Mouse (Mus musculus) small intestine, adult 2 months (tissue): Measurements from ENCODE around the gene Hnf4a. TPM values are rescaled to one million over a fixed set of nuclear protein-coding genes. Genes with fewer than 3 reads are reported as not detected.
A peak's percentile ranks its signal among the peaks of the same experiment; 100 is the strongest.

ENCODE experiments used
- H3K27ac ChIP-seq: fragments of 200-500 bp; 2 replicates; pipeline ENCODE4 v1.5.1; 2012; ENCODE audit warnings: low read depth, low read length, control low read depth, inconsistent platforms; ENCODE audit not compliant: insufficient read depth
- H3K27me3 ChIP-seq: fragments of 200-500 bp; 2 replicates; pipeline ENCODE4 v1.6.1; 2012; ENCODE audit warnings: mild to moderate bottlenecking, moderate library complexity, low read length, inconsistent platforms; ENCODE audit not compliant: control insufficient read depth, insufficient read depth
- H3K36me3 ChIP-seq: fragments of 200-500 bp; 2 replicates; pipeline ENCODE4 v1.6.1; 2012; ENCODE audit warnings: mild to moderate bottlenecking, low read length, control low read depth, inconsistent platforms; ENCODE audit not compliant: control insufficient read depth, insufficient read depth
- H3K4me1 ChIP-seq: fragments of 200-500 bp; 2 replicates; pipeline ENCODE4 v1.6.1; 2012; ENCODE audit warnings: low read length, inconsistent platforms, mixed read lengths; ENCODE audit not compliant: control insufficient read depth, insufficient read depth, insufficient read length
- H3K4me3 ChIP-seq: fragments of 200-500 bp; 2 replicates; pipeline ENCODE4 v1.5.1; 2012; ENCODE audit warnings: low read depth, mild to moderate bottlenecking, control low read depth, inconsistent platforms, low read length, moderate library complexity
- CTCF ChIP-seq: fragments of 200-500 bp; IDR thresholded peaks from 2 replicates; pipeline ENCODE4 v1.5.1; 2012; ENCODE audit warnings: low read depth, mild to moderate bottlenecking, control low read depth, inconsistent platforms, low read length, moderate library complexity, mixed read lengths; ENCODE audit not compliant: insufficient replicate concordance, insufficient read length; ENCODE audit errors: extremely low read depth
- POLR2A ChIP-seq: fragments of 200-500 bp; IDR thresholded peaks from 2 replicates; pipeline ENCODE4 v1.6.1; 2012; ENCODE audit warnings: low read depth, mild to moderate bottlenecking, control low read depth, inconsistent platforms, low read length, moderate library complexity
- WGBS: fragments of 180-500 bp; shearing (Covaris S2); methylation state at CpG from one replicate; pipeline ENCODE4 v1.1.7; 2018; 5-methylcytosine and 5-hydroxymethylcytosine counted together
- polyA plus RNA-seq: library from polyadenylated mRNA; depleted of rRNA; stranded (reverse); fragments of >200 nt; gene quantifications from 2 replicates; pipeline ENCODE4 v1.2.3, GENCODE M21; 2012

The Hnf4a gene
- polyA plus RNA-seq, 1 experiment = 397 TPM

DNA sequence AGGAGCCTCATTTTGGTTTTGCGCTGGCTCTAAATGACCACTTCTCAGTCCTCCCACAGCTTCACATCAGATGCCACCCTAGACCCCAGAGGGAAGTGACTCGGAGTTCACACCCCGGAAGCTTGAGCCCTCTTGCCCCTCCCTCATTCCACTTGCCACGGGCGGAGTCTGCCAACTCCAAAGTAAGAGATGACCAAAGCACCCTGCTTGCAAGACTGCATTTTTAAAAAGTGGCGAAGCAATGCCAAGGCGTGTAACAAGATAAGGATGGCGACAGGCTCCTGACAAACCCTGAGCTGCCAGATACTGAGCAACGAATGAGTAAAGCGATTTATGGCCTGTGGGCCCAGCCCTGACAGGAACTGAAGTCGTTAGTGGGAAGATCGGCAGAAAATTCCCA lies 83.6 kb downstream of the Hnf4a start:
- WGBS = 25% methylated on average over 12 of the region's 12 CpGs
- H3K27ac ChIP-seq = peak overlapping the region; percentile 95
- TF ChIP-seq CTCF (no peak), POLR2A (no peak)
- H3K36me3 ChIP-seq = no peaks in the 10 kb centered on the region
- H3K27me3 ChIP-seq = no peaks in the 10 kb centered on the region
- peaks cover 41% of the 10 kb centered on the region for H3K4me1 ChIP-seq
- H3K4me3 ChIP-seq = no peak overlapping the region

DNA sequence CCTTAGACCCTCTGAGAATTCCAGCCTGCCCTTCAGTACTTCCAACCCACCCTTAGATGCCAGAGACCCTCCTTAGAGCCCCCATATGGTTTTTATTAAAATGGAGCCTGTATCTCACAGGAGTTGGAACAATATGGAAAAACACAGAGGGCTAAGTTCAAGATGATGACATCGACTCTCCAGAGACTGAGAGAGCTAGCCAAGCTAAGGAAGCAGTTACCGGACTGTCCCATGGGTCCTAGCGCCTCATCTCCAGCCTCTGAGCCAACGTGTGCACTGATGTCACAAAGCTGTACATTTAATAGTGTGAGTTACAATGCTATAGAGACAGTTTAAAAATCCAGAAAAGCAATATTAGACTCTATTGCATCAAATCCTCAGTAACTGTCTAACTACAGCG lies 84.4 kb downstream of the Hnf4a start:
- Histone ChIP-seq H3K27ac (peak overlapping the region; percentile 95), H3K4me3 (no peak overlapping the region), H3K4me1 (peaks cover 48% of the 10 kb centered on the region), H3K36me3 (no peaks in the 10 kb centered on the region), H3K27me3 (no peaks in the 10 kb centered on the region)
- WGBS = 57% methylated on average over 5 of the region's 5 CpGs
- TF ChIP-seq POLR2A (no peak), CTCF (no peak)

DNA sequence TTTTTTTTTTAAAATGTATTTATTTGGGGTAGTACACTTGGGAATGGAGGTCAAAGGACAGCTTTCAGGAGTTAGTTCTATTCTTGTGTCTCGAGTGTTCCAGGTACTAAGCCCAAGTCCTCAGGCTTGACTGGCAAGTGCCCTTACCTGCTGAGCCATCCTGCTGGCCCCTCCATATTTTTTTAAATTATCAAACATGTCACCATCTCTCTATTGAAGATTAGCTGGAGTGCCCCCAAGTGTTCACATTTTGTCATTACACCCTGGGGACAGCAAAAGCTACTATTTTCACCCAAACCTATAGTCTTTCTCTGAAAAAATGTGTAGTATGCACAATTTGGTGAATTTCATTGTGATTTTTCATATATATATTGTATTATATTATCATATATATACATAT lies 85.5 kb downstream of the Hnf4a start:
- peak overlapping the region; percentile 95; the same call in 1 of the 2 replicates for H3K27ac ChIP-seq
- TF ChIP-seq POLR2A (no peak), CTCF (peak; percentile 53; the same call in 1 of the 2 replicates)
- no peaks in the 10 kb centered on the region for H3K36me3 ChIP-seq
- H3K4me1 ChIP-seq = peaks cover 56% of the 10 kb centered on the region
- 49% methylated on average over 1 of the region's 1 CpGs for WGBS
- no peak overlapping the region for H3K4me3 ChIP-seq
- no peaks in the 10 kb centered on the region for H3K27me3 ChIP-seq

DNA sequence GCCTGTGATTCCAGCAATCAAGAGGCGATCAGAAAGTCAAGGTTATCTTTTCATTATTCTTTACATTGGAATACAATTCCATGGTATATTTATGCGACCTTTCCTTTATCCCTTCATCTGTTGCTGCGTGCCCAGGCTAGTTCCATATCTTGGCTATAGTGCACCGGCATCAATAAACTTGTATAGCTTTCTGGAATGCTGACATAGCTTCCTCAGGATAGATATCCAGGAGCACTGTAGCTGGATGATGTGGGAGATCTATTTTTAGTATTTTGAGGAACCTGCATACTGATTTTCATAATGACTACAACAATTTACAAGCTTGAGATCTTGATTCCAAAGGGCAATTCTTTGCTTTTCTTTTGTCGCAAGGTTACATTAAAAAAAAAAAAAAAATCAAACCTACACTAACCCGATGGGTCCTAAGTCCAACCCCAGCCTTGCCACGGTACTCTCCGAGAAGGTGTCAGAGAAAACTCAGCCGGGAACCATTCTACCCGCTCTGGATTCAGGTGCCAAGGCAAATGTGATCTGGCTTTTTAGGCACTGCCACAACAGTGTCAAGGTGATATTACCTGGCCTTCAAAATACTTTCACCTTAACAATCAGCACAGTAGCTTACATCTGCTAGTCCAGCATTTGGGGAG lies 87.2 kb downstream of the Hnf4a start:
- no peak overlapping the region for H3K4me3 ChIP-seq
- H3K27ac ChIP-seq = peak overlapping the region; percentile 93
- peaks cover 56% of the 10 kb centered on the region for H3K4me1 ChIP-seq
- no peaks in the 10 kb centered on the region for H3K27me3 ChIP-seq
- no peak for TF ChIP-seq CTCF
- TF ChIP-seq POLR2A = no peak; the same call in 1 of the 2 replicates
- 29% methylated on average over 10 of the region's 10 CpGs for WGBS
- H3K36me3 ChIP-seq = no peaks in the 10 kb centered on the region

DNA sequence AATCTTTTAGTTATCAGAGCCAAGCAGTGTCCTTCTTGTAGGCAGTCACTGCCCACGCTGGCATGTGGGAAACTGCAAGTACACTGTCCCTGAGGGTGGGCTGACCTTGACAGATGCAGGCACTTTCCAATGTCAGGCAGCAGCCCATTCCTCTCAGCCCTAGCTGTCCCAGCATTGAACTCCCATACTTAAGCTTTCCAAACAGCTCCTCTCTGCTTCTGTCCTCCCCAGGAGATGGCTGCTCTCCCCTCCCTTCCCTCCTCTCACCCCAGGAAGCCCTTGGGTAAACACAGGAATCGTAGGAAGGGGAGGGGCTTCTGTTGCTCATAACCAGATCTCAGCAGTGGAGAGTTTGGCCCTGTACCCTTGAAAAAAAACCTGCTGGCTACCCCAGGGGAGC lies 88.5 kb downstream of the Hnf4a start:
- TF ChIP-seq POLR2A = no peak
- no peak for TF ChIP-seq CTCF
- Histone ChIP-seq H3K27me3 (no peaks in the 10 kb centered on the region), H3K4me1 (peaks cover 44% of the 10 kb centered on the region), H3K27ac (peak overlapping the region; percentile 93), H3K4me3 (no peak overlapping the region), H3K36me3 (no peaks in the 10 kb centered on the region)
- 20% methylated on average over 2 of the region's 2 CpGs for WGBS

DNA sequence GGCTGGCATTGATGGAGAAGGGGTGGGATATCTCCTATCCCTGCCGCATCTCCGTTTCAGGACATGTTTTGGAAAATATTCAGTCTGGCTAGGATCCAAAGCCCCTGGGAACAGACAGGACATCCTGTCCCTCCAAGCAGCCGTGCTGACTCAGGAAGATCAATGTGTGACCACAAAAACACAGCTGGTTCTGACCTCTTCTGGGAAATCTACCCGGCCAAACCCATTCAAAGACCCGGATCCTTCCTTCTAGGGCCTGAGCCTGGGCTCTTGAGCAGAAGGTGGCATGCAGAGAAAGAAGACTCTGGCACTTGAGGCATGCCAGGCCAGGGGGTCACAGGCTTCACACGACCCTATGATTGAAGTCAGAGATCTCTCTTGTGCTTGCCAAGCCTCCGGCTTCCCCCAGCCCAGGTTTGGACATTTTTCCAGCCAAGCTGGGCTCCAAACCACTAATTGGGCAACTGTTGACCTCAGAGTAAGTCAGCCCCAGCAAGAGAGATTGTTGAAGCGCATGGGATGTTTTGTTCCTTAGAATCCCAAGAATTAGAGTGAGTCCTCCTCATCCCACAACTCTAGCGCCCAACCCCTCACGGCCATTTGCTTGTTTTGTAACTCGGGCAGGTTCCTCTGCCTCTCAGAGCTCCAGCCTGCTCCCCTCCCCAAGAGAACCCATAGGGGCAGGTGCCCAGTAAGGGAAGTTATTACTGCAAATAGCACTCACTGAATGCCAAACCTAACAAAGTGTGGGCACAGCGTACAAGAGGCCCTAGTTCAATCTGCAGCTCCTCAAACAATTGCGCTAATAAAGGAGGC lies 89.7 kb downstream of the Hnf4a start:
- H3K36me3 ChIP-seq = no peaks in the 10 kb centered on the region
- 30% methylated on average over 13 of the region's 13 CpGs for WGBS
- peaks cover 34% of the 10 kb centered on the region for H3K4me1 ChIP-seq
- TF ChIP-seq POLR2A = no peak
- TF ChIP-seq CTCF = no peak
- peak overlapping the region; percentile 93 for H3K27ac ChIP-seq
- no peak overlapping the region for H3K4me3 ChIP-seq
- no peaks in the 10 kb centered on the region for H3K27me3 ChIP-seq

DNA sequence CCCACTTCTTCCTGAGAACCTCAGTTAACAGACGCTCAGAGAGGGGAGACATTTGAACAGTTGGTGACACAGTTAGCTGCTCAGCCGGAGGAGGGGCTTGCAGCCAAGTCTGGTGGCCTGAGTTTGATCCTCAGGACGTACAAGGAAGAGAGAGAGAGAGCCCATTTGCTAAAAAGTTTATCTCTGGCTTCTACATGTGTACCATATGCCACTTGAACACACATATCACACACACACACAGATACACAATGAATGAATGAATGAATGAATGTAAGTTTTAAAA lies 90.2 kb downstream of the Hnf4a start:
- Histone ChIP-seq H3K27me3 (no peaks in the 10 kb centered on the region), H3K36me3 (no peaks in the 10 kb centered on the region), H3K4me3 (no peak overlapping the region), H3K27ac (peak overlapping the region; percentile 93), H3K4me1 (peaks cover 33% of the 10 kb centered on the region)
- WGBS = 19% methylated on average over 3 of the region's 3 CpGs
- TF ChIP-seq POLR2A (no peak), CTCF (no peak)
